In the genomic region with DNA sequence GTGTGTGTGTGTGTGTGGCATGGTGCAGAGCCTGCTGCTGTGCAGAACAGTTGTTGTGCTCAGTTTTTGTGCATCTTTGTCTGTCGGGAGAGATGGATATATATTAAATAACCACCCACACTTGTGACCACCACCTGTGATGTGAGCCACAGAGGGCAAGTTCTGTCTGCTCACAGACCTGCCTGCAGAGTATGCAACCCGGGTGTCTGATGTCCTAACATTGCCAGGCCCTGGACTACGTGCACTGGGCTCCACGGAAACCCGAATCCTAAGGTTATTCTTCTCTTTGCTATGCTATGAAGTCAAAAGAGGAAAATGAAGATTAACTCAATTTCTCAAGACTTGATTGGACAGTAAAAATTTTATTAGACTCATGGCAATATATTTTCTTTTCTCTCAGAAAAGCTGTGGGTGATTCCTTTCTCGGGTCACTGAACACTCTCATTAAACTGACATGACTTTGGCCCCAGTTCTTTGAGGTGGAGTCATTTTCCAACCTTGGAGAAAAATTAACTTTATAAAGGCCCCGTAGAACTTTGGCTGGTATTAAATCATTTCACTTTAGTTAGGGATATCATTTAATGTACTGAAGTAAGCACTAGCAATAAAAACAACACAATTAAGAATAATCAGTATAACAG, we compare ENCODE assay signal across 17 mouse cellular contexts.
"Had no signal": no experiment of that assay in that cellular context is flagged by ENCODE, and none has a peak within 500 bp of the region (broad histone marks: within the 10 kb centered on the region; RNA-seq: fewer than 3 reads in every experiment).

No protein-coding gene starts in this region.

- H3K4me3 ChIP-seq: layer of hippocampus, adult 2 months; limb, embryonic 12.5 days; megakaryocyte, embryonic 14.5 days; midbrain, embryonic 12.5 days; myocyte; neural tube, embryonic 15.5 days; stomach, embryonic 15.5 days had no signal

- H3K27me3 ChIP-seq: limb, embryonic 12.5 days; midbrain, embryonic 12.5 days; neural tube, embryonic 15.5 days; stomach, embryonic 15.5 days had no signal

- H3K36me3 ChIP-seq: limb, embryonic 12.5 days; midbrain, embryonic 12.5 days; neural tube, embryonic 15.5 days; stomach, embryonic 15.5 days had no signal

- H3K9ac ChIP-seq: limb, embryonic 12.5 days; liver, embryonic 14.5 days; lung, embryonic 14.5 days; midbrain, embryonic 12.5 days; neural tube, embryonic 15.5 days; stomach, embryonic 15.5 days had no signal

- ATAC-seq: hindbrain, embryonic 16.5 days; inflammation-experienced regulatory T-cells, adult 6 months had no signal

- H3K9me3 ChIP-seq: limb, embryonic 12.5 days; megakaryocyte, embryonic 14.5 days; midbrain, embryonic 12.5 days; neural tube, embryonic 15.5 days; stomach, embryonic 15.5 days had no signal

- DNase-seq: liver; lung, embryonic 14.5 days; lung, postnatal 10 days; spleen, adult 18-20 months; thymus, adult 2 months; thymus, postnatal 25 days had no signal

- H3K4me2 ChIP-seq: limb, embryonic 12.5 days; lung, embryonic 14.5 days; midbrain, embryonic 12.5 days; neural tube, embryonic 15.5 days; stomach, embryonic 15.5 days had no signal

- H3K27ac ChIP-seq: layer of hippocampus, adult 2 months; limb, embryonic 12.5 days; liver, embryonic 14.5 days; macrophage; midbrain, embryonic 12.5 days; neural tube, embryonic 15.5 days; stomach, embryonic 15.5 days had no signal

- H3K4me1 ChIP-seq: limb, embryonic 12.5 days; megakaryocyte, embryonic 14.5 days; midbrain, embryonic 12.5 days; neural tube, embryonic 15.5 days had no signal
